Mouse (Mus musculus) heart, adult 11 months (tissue): ENCODE data around the gene Tars.

Experiments
- DNase-seq: peaks from one replicate; pipeline ENCODE4 v3.0.0; 2022

Gene Tars

GRCm38 (mm10) chr15:11360888-11361287 is 38.6 kb downstream of the Tars start:
- peak; percentile 81 for DNase-seq

GRCm38 (mm10) chr15:11357501-11357900 is 42.0 kb downstream of the Tars start:
- no peak for DNase-seq

DNA sequence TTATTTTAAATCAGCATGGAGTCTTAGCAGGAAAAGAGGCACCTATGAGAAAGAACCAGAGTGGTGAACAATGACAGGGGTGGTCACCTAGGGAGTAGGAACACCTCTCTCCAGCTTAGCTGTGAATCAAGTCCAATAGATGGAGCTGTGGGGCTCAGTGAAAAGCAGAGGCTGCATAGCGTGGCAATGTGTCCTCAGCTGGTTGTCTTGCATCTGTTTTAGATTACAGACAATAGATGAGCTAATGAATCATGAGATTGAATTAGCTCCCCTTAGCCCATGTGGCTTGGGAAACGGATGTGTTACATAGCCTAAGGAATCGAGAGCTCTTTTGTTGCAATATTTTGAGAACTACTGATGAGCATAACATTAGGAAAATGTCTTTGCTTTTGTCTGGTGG is 43.6 kb downstream of the Tars start:
- DNase-seq = no peak

GRCm38 (mm10) chr15:11339467-11340180 is 59.8 kb downstream of the Tars start:
- DNase-seq = no peak
